Mouse (Mus musculus): ENCODE measurements around the gene Tbcb.

DNA sequence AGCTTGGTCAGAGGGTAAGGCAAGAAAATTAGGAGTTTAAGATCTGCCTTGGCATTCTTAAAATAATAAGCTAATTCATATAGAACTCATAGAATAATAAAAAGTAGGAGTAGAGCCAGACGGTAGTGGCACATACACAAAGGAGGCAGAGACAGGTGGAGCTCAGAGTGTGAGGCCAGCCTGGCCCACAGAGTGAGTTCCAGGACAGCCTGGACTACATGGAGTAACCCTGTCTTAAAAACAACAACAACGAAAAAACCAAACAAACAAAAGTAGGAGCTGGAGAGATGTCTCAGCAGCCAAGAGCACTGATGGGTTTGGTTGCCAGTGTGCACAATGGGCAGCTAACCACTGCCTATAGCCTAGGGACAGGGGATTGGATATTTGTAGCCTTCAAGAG is 14.8 kb downstream of the Tbcb start:
- TF ChIP-seq POLR2A (IDR thresholded peaks at IDR 0.05; ENCODE audit: insufficient read depth, low read depth, low read length), result no peak
- TF ChIP-seq CTCF (IDR thresholded peaks at IDR 0.05), result no peak
